Mouse (Mus musculus) lung, postnatal 0 days (tissue): ENCODE measurements around the gene Tigd2.

Source experiments
- CTCF ChIP-seq: IDR thresholded peaks from 2 replicates; pipeline ENCODE4 v1.5.1; 2016; ENCODE audit warnings: antibody characterized with exemption, mild to moderate bottlenecking
- EP300 ChIP-seq: IDR thresholded peaks from 2 replicates; pipeline ENCODE4 v1.6.1; 2016; ENCODE audit warnings: antibody characterized with exemption, mild to moderate bottlenecking, control low read depth

DNA sequence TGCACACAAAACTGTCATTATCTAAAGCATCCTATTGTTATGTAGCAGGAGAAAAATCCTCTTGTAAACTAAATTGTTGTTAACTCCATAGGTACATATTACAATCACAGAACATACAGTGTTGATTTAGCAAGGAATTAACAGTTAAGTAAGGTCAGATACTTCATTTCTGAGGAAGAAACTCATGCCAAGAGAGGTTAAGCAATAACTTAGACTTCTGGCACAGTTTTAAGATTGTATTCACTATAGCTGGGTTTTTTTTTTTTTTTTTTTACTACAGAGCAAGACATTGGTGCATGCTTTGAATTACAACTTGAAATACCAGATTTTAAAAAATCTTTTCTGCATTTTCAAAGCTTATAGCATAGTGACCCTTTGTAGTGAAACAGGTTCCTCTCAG is 24.5 kb downstream of the Tigd2 start:
- TF ChIP-seq CTCF: no peak
- TF ChIP-seq EP300: no peak
